Mouse (Mus musculus): ENCODE results near the gene 4932438A13Rik.

Gene 4932438A13Rik

DNA sequence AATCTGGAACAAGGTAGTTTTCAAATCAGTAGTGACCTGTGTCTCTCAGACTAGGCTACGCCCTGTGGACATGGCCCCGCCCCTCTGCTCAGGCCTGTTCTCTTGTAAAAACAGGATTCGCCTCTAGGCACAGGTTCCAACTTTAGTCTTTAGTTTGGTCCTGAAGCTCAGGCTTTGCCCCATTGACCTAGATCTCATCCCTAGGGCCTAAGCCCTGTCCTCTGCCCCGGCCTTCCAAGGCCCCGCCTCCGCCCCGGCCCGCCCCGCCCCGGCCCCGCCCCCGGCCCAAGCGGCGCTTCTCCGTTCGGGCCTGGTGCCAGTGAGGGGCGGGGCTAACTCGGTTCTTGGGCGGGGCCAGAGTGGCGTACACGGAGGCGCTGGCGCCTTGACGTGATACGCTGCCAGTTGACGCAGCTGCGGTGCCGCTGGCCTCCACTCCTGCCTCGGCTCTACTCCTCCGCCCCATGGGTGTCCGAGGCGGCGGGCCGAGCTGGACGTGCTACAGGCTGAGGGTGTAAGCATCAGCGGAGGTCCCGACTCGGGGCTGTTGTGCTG, at the start of gene 4932438A13Rik:
TSS of gene 4932438A13Rik (plus strand) at position 384 of the 555 bp plus-strand sequence.
- peak; percentile 87 for DNase-seq (ENCODE audit: low spot score)

DNA sequence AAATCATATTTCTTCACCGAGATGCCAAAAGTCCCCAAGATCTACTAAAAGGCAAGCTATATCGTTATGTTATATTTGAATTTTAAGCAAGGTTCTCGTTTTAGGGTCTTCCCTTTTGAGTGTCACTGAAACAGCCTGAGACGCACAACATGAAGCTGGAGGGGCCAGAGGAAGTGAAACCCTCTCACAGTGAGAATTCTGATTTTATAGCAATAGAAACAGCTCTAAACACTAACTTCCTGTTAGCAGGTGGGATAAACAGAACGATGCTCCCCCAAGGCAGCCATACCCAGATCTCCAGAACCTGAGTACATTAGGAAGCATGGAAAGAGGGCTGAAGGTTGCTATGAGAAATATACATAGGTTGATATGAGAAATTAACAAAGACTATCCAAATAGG, 46.3 kb upstream of the 4932438A13Rik start:
- DNase-seq (ENCODE audit: low spot score) = no peak

DNA sequence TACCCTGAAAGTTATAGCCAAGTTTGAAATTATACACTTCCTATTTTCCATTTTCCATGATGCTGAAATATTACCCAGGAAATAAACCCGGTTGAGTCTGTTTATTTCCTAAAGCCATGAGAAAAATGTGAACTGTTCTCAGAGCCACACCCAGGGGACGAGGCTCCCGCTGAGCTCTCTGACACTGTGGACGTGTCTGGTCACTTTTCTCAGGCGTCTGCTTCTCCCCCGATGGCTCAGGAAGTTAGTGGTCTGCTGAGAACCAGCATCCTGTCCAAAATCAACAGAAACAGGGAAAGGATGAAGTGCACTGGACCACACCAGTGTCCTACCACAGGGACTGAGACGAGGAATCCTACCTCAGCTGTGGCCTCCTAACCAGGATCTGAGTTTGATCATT, 43.5 kb upstream of the 4932438A13Rik start:
- DNase-seq (ENCODE audit: low spot score) = no peak

DNA sequence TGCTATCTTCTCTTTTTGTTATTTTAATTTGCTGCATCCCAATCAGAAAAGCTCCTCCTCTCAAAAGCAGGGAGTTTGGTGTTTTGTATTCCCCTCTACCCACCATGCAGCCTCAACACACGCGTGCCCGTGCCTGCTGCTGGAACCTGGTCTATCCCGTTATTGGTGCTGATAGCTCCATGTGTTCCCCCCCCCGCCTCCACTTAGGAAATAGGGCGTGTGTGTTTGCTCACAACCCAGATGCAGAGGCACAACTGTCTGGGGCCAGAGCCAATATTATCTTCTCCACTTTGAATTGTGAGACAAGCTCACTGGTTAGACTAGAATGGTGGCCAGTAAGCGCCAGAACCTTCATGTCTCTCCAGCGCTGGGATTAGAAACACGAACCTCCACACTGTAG, 41.9 kb upstream of the 4932438A13Rik start:
- no peak for DNase-seq (ENCODE audit: low spot score)

DNA sequence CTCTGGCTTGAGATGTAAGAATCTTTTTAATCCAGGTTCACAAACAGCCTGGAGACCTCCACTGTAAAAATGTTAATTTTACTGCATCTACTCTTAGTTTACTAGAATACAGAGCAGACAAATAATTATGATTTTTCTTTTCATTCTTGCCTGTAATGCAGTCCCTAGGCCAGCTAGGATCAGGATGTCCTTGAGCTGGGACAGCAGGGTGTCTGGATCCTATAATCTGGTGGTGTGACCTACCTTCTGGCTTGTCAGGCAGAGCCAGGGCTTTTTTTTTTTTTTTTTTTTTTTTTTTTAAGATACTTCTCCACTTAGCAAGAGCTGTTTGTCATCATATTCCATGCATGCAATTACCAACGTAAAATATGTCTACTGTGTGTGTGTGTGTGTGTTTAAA, 37.8 kb upstream of the 4932438A13Rik start:
- DNase-seq (ENCODE audit: low spot score) = no peak

DNA sequence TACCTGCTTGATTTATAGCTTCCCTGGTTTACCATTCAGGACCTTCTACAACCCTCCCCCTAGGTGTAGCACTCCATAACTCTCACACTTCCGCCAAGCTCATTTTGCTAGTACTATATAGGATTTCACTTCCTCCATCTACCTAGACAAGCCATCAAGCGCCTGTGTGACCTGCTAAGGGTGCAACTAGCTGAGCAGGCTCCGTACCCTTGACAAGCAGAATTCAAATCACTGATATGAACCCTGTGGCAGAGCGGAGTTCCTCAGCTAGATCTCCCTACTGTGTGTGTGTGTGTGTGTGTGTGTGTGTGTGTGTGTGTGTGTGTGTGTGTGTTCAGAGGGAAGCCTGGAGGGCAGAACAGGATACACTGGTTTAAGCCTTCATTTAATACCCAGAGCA, 37.4 kb upstream of the 4932438A13Rik start:
- no peak for DNase-seq (ENCODE audit: low spot score)

DNA sequence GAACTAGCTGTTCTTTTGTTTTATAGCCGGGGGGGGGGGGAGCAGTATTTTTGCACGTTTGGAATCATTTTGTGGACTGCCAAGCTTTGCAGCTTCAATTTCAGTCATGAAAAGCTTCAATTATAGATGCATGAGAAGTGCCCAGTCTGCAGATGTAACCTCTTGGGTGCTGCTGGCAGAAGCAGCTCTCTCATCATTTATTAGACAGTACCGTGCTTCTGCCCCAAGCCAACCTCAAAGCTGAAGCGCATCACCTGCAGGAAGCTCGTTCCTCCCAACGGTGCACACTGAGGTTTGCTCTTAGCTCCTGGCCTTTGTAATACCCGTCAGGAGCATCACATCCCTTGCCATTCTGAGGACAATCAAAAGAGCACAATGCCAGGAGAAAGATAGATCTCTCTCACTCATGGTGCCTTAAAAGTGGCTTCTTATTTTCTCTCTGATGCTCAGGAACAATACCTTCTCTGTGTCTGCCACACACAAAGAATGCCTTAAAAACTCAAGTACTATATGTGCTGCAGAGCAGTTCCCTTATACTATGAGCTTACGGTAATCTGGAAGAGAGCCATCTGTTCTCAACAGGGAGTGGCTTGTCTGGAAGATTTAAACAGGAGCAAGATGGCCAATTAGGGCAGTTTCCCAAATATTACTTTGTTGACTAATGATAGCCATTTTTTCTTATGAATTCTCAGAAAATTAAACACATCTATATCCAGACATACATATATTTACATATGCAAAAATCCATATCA, 35.5 kb upstream of the 4932438A13Rik start:
- DNase-seq (ENCODE audit: low spot score) = no peak

DNA sequence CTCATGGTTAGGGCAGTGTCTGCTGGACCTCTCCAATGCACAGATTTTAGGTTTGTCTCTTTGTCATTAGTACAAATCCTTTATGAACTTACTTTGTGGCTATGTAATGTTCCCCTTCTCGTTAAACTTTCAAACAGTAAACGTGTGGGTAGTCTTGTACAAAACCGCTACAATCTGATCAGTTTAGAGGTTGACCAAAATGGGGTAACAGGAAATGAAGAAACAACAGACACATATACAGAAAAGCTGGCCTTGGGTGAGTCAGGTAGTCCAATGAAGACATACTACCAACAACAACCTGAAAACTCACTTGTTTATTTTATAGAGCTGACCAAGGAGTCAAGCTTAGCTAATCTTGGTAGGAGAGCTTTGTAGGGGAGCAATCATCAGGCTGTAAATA, 32.7 kb upstream of the 4932438A13Rik start:
- no peak for DNase-seq (ENCODE audit: low spot score)

DNA sequence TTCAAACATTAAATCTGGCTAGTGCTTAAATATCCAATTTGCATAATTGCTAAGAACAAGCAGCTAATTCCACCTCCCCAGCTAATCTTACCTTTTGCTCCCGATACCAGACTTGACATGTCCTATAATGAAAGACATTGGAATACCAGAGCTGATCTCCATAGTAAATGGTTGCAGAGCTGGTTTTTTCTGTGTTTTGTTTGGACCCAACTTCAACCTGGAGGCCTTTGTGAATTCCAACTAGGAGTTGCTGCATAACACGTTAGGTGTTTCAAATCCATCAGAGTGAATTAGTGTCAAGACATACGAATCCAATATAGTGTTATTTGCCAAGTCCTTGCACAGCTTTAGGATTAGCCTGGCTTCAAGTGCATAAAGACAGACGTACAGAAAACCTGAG, 28.5 kb upstream of the 4932438A13Rik start:
- no peak for DNase-seq (ENCODE audit: low spot score)

DNA sequence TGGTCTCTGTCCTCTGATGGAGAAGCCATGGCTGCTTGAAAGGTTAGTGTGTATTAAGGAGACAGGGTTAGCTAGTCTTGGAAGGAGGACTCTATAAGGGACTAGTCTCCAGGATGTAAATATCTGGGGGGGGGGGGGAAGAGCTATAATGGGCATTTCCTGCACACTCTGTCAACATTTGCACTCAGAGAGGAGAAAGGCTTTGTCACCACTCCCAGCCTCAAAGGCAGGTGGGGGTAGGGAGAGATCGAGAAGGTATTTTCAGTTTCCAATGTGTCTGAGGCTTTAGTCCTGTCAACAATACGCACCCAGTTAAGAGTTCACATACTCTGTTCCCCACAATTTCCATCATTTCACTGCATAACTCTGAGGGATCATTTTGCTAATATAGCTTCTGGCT, 28.1 kb upstream of the 4932438A13Rik start:
- no peak for DNase-seq (ENCODE audit: low spot score)

DNA sequence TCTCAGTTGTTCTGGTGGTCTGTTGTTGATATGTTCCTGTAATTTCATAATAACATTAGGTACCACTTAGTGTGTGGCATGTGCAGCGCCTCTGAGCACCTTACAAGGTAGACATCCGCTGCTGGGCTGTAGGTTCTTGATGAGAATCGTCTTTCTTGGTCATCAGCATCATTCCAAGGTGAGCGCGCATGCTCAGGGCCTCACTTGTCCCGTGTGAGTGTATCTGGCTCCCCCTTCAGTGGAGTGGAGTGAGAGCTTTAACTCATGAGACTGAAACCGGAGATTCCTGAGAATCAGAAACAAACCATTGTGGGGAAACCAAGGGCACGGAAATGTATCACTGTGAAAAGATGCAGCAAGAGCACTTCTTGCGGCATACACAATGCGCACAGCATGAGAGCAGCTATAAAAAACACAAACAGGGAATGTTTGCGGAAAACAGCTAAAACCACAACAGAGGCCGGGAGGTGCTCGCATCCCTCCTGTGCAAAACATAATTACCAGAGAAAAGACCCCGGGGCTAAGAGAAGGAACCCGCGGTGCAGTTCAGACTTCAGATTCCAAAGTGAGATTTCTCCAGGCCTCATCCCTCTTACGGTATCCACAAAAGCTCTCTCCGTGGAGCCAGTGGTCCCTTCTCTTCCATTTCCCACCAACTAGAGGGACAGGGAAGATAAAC, 27.2 kb upstream of the 4932438A13Rik start:
- DNase-seq (ENCODE audit: low spot score) = no peak

DNA sequence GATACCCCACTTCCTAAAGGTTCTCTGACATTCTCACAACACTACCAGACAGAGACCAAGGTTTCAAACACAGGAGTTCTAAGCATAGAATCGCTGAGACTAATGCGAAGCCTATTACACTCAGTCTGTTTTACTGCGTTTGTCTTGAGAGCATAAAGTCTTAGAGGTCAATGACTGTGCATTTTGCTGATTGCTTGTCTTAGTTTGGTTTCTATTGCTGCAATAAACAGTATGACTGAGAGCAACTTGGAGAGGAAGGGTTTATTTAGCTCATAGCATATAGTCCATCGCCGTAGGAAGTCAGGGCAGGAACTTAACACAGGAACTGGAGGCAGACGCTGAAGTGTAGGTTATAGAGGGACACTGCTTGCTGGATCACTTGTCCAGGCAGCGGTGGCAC, 26.1 kb upstream of the 4932438A13Rik start:
- DNase-seq (ENCODE audit: low spot score) = no peak

DNA sequence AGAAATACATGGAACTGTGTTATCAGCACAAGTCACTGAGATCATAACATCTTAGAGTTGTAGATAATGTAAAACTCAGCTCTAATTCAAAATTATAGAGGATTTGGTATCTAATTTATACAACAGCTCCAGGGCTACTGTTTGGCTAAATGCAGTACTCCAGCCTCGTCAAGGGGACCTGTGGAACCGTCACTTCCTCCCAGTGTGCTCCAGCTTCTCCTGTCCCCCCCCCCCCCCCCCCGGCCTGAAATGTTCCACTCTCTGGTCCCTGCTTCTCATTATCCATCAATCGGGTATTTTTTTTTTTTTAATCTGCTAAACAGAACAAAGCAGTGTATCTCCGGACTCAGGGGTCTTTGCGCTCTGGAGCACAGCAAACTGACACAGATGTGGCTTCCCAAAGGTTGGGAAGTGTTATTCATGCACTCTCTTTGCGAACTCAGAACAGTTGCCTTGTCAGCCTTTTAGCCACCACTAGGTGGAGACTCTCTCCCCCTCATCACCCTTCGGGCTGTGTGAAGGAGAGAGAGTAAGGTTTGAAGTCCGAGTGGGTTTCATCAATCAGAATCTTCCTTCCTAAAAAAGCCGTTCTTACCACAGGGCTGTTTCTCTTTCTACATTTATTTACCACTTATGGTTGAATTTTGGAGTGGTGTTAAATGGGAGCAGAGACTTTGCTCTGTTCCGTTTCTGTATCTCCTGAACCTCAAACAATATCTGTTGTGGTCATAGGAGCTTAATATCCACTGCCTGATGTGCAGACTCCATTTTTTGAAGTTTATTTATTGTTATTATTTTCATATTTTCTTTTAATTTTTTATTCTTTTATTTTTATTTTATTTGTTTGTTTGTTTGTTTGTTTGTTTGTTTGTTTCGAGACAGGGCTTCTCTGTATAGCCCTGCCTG, 22.0 kb upstream of the 4932438A13Rik start:
- peak; percentile 50 for DNase-seq (ENCODE audit: low spot score)

DNA sequence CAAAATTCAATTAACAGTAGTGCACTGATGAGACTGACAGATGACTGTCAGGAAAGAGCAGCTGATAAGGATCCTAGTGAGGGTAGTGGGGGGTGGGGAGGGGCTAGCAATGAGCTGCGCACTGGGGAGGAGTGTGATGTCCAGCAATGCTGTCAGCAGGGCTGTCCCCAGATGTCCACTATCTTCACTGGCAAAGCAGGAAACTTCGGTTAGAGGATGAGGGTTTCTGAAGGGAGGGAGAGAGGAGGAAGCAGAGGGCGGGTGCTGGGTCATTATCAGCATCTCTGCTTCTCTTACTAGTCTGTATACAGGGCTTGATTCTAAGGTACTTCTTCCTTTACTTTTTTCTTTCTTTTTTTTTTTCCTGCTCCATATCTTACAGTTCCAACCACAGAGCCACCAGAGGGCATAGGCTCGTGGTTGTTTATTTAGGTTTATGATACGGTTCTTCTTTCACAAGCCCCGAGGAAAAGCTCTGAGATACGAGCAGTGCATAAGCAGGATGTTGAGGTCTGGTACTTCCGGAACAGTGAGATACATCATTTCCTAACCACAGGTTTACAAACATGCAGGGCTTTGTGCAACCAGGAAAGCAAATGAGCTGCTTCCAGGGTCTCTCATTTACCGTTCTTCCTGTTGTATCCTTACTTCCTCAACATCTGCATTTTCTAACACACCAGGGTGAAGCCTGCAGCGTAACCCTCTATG, 9.0 kb upstream of the 4932438A13Rik start:
- no peak for DNase-seq (ENCODE audit: low spot score)

DNA sequence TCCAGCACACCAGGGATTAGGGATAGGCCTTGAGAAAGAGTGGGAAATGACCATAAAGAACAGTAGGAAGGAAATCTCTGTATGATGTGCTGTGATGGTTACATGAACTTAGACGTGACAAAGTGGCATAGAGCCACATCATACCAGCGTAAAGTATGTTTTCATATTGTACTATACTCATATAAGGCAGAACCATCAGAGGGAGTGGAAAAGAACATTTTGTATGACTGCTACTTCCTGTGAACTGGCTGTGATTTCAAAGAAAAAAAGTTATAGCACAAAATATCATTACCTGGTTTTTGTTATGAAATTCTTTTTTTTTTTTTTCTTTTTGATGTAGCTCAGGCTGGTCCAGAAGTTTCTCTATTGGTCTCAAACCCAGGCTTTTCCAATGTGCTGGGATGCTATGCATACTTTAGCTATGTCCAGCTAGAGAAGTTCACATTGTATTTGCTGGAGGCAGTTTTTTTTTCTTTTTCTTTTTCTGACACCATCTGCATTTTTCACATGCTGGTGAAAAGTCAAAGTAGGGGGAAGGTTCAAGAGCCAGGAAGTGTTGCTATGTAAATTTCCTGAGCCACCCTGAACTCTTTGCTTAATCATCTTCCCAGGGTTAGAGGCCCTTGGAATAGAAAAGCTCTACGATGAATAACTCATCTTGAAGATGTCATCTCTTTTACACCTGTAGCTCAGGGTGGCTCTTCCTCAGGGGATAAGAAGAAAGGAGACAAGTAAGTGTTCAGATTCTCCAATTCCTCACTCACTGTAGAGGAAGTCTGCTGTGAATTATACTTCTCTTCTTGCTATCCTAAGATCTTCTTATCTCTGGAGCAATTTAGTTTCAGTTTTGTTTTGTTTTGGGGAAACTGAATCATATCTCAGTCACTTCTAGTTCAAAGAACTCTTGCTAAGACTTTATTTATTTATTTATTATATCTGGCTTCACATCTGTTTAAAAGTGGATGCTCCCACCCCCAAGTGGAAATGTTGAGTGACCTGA, 1.2 kb upstream of the 4932438A13Rik start:
- no peak for DNase-seq (ENCODE audit: low spot score)

DNA sequence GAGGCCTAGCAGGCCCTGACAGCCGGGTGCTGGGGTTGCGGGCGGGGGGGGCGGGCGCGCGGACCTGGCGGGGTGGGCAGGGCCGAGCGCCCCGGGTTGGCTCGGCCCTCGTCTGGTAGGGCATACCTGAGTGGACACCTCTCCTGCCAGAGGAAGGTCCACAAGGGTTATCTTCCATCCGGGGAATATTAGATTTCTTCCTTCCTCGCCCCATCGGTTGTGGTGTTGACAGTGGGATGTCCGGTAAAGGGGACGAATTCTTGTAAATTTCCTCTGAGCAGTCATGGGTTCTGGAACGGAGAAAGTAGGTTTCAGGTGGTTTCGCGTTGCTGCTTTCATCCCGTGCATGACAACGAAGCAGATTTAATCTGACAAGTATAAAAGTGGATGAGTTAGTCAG, 523 bp downstream of the 4932438A13Rik start:
- DNase-seq (ENCODE audit: low spot score) = no peak

DNA sequence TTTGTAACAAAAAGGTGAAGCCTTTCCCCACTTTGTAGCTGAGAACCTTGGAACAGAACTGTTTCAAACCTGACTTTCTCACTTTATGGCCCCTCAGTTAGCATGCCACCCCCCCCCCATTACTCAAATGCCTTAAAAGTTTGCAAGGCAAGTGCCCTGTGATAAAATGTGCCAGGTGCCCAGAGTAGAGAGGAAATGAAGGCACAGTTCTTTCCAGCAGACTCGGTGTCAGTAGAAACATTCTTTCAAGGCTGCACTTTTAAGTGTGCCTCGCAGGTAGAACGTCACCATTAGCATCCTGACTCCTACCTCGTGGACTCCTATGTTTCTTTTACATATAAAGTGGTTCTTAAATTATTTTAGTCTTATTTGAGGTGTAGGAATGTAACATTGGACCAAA, 977 bp downstream of the 4932438A13Rik start:
- no peak for DNase-seq (ENCODE audit: low spot score)

DNA sequence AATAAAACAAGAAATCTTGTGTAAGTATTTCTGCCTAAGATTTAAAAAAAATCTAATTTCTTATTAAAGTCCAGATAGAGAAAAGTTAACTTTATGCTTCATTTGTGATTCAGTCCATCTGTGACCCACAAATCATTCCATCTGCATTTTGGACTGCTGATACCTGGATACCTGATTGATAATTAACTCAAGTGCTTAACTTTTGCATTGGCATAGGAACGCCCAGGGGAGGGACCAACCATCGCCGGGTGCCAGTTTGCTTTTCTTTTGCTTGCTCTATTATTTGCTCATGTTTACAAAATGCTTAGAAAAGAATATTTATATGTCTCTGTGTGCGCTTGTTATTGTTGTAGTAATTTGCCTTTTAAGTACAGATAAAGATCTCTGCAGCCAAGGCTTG, 1.6 kb downstream of the 4932438A13Rik start:
- no peak for DNase-seq (ENCODE audit: low spot score)

DNA sequence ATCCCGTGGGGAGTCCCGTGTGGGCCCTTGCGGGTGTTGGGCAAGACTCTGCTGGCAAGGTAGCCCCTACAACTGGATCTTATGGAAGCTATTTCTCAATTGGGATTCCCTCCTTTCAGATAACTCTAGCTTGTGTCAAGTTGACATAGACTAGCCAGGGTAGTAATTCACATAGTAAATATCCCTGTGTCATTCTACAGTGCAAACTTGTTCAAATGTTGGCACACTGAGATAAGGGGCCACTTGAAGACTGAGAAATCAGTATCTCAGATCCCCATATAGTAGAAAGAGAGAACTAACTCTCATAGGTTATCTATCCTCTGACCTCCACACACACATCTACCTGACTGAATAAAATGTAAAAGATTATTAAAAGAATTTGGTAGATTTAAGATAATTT, 42.5 kb downstream of the 4932438A13Rik start:
- DNase-seq (ENCODE audit: low spot score) = no peak

DNA sequence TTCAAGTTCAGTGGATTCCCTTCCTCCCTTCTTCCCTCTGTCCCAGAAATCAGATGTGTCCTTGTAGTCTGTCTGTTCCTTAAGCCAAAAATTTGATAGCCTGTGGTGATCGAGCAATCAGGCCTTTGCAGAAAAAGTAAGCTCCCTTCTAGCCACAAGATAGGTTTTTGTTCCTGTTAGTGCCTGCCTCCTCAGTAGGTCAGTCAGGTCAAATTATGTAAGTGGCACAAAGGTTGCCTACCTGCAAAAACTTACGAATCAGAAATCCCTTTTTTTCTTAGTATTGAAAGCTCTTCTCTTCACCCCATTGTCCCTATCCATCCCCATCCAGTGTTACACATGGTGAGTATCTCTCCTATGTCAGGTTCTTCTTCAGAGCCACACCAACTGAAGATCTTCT, 54.9 kb downstream of the 4932438A13Rik start:
- no peak for DNase-seq (ENCODE audit: low spot score)

DNA sequence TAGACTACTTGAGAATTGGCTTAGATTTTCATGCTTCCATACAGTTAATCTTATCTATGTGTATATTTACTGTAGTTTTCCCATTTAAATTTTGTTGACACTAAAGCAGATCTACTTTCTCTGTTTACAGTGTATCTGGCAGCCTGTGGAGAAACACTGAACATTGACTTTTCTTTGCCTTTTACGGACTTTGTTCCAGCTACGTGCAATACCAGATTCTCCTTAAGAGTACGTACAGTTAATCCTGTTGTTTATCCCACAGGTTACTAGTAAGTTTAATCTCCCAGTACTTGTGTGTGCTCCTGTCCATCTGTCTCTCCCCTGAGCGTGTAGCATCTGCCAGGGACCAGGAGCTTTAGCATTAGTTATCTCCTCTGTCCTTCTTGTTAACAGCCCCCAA, 55.4 kb downstream of the 4932438A13Rik start:
- DNase-seq (ENCODE audit: low spot score) = no peak

Data from layer of hippocampus, adult 9-10 months (tissue).